ENCODE assay signal across 16 mouse cellular contexts in the genomic region with DNA sequence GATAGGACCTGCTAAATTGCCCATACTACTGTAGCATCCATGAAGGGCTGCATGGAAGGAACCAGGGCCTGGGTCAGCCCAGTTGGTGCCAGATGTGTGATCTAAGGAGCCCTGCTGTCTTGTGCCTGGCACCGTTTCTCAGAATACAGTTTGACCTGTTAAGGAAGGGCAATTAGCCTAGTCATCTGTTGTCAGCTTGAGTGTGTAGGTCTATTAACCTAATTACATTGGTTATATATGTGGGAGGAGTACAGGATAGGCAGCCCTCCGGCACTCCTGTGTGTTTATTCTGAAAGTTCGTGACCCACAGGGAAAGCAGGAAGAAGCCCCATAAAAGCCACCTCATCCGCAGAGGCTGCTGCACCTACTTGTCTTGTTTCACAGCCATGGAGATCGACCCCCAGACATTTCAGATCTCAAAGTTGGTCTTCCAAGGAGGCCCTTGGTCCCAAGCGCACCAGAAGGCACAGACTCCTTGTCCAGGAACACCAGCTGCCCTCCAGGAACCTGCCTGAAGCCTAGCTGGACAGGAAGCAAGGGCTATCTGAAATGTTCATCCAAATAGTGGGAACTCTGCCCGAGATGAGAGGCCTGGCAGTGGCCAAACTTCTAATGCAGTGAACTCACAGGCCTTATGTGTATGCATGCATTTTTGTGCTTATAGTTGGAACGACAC. TPM values are rescaled to one million over a fixed set of nuclear protein-coding genes. Genes with fewer than 3 reads are reported as not detected.
DNase-seq lines count a peak whose midpoint lies in the region; ATAC-seq and TF ChIP-seq lines count a peak whose summit lies in the region.
"Had no signal": no experiment of that assay in that cellular context is flagged by ENCODE, and none has a peak within 500 bp of the region (broad histone marks: within the 10 kb centered on the region; RNA-seq: fewer than 3 reads in every experiment).

No protein-coding gene starts in this region.

- no peak for ATAC-seq in kidney, postnatal 0 days (replicated peaks; ENCODE audit: low FRiP score, low read depth)
- no peak for ATAC-seq in intestine, embryonic 14.5 days (replicated peaks; ENCODE audit: low FRiP score, low TSS enrichment, low read depth)
- ATAC-seq in megakaryocyte, adult 5-6 weeks (ENCODE audit: poor library complexity, severe bottlenecking): no peak
- ATAC-seq: forebrain, embryonic 16.5 days; Patski had no signal

- DNase-seq in heart, adult 11 months: peak; percentile 90
- DNase-seq in heart, postnatal 36 days: no peak
- DNase-seq in kidney, postnatal 0 days (ENCODE audit: low spot score): no peak
- no peak for DNase-seq in kidney, postnatal 25 days
- no peak for DNase-seq in intestine, embryonic 14.5 days (ENCODE audit: low spot score)
- no peak for DNase-seq in ovary, postnatal 14 days (ENCODE audit: low spot score)
- DNase-seq: kidney, postnatal 4 days; lung, postnatal 14 days; thymus, postnatal 14 days had no signal

- H3K9ac ChIP-seq in kidney, postnatal 0 days (ENCODE audit: low read depth, low read length): no peak overlapping the region
- no peak overlapping the region for H3K9ac ChIP-seq in intestine, embryonic 14.5 days (ENCODE audit: low read length)
- H3K9ac ChIP-seq: embryonic facial prominence, embryonic 13.5 days; liver, embryonic 14.5 days; neural tube, embryonic 12.5 days had no signal

- no peaks in the 10 kb centered on the region for H3K27me3 ChIP-seq in kidney, postnatal 0 days (ENCODE audit: insufficient read depth, low read length)
- H3K27me3 ChIP-seq in intestine, embryonic 14.5 days (replicated peaks; ENCODE audit: control insufficient read depth, insufficient read depth, low read length): no peaks in the 10 kb centered on the region
- H3K27me3 ChIP-seq in small intestine, adult 2 months (ENCODE audit: control insufficient read depth, insufficient read depth, low read length): no peaks in the 10 kb centered on the region
- H3K27me3 ChIP-seq: embryonic facial prominence, embryonic 13.5 days; neural tube, embryonic 12.5 days; Patski had no signal

- WGBS in kidney, postnatal 0 days: 36% methylated on average over 8 of the region's 8 CpGs
- 25% methylated on average over 8 of the region's 8 CpGs for WGBS in intestine, embryonic 14.5 days
- 26% methylated on average over 8 of the region's 8 CpGs for WGBS in small intestine, adult 2 months

- no peak overlapping the region for H3K4me2 ChIP-seq in kidney, postnatal 0 days (ENCODE audit: low read length)
- no peak overlapping the region for H3K4me2 ChIP-seq in intestine, embryonic 14.5 days (ENCODE audit: low read length)
- H3K4me2 ChIP-seq: embryonic facial prominence, embryonic 13.5 days; neural tube, embryonic 12.5 days had no signal

- intact Hi-C loops in heart, postnatal 36 days (cut with DNase I): no loop called here

- peak overlapping the region; percentile 27; the same call in 1 of the 2 replicates for H3K27ac ChIP-seq in kidney, postnatal 0 days
- H3K27ac ChIP-seq in intestine, embryonic 14.5 days (ENCODE audit: low read depth): peak overlapping the region; percentile 3; the same call in 1 of the 2 replicates
- H3K27ac ChIP-seq in small intestine, adult 2 months (ENCODE audit: insufficient read depth, low read depth, low read length): peak overlapping the region; percentile 57
- H3K27ac ChIP-seq: embryonic facial prominence, embryonic 13.5 days; liver, embryonic 14.5 days; neural tube, embryonic 12.5 days had no signal

- no peaks in the 10 kb centered on the region for H3K9me3 ChIP-seq in kidney, postnatal 0 days (replicated peaks; ENCODE audit: low read length)
- no peaks in the 10 kb centered on the region for H3K9me3 ChIP-seq in intestine, embryonic 14.5 days (ENCODE audit: control insufficient read depth, low read length)
- H3K9me3 ChIP-seq: neural tube, embryonic 12.5 days had no signal

- peaks cover 24% of the 10 kb centered on the region for H3K4me1 ChIP-seq in kidney, postnatal 0 days (replicated peaks; ENCODE audit: insufficient read depth, low read length)
- peaks cover 25% of the 10 kb centered on the region for H3K4me1 ChIP-seq in intestine, embryonic 14.5 days (replicated peaks; ENCODE audit: control insufficient read depth, insufficient read depth, low read length)
- H3K4me1 ChIP-seq in small intestine, adult 2 months (ENCODE audit: control insufficient read depth, insufficient read depth, insufficient read length, low read length): peaks cover 32% of the 10 kb centered on the region

- no peak overlapping the region for H3K4me3 ChIP-seq in kidney, postnatal 0 days (replicated peaks; ENCODE audit: low read depth, low read length)
- no peak overlapping the region for H3K4me3 ChIP-seq in intestine, embryonic 14.5 days (ENCODE audit: low read depth, low read length)
- no peak overlapping the region for H3K4me3 ChIP-seq in small intestine, adult 2 months (ENCODE audit: low read depth, low read length)
- H3K4me3 ChIP-seq: embryonic facial prominence, embryonic 13.5 days; neural tube, embryonic 12.5 days had no signal

- 0 out of 2 replicates have a peak, but pooled peaks cover 11% of the 10 kb centered on the region for H3K36me3 ChIP-seq in kidney, postnatal 0 days (ENCODE audit: insufficient read depth, low read length)
- H3K36me3 ChIP-seq in intestine, embryonic 14.5 days (ENCODE audit: control insufficient read depth, insufficient read depth, low read length): peaks cover 55% of the 10 kb centered on the region
- no peaks in the 10 kb centered on the region for H3K36me3 ChIP-seq in small intestine, adult 2 months (ENCODE audit: control insufficient read depth, insufficient read depth, low read length)

- TF ChIP-seq CTCF in kidney, postnatal 0 days (IDR thresholded peaks at IDR 0.05; ENCODE audit: low read depth): no peak
- TF ChIP-seq CTCF in small intestine, adult 2 months (IDR thresholded peaks at IDR 0.05; ENCODE audit: extremely low read depth, insufficient read length, insufficient replicate concordance, low read depth, low read length): no peak

- TF ChIP-seq POLR2A in small intestine, adult 2 months (IDR thresholded peaks at IDR 0.05; ENCODE audit: low read depth, low read length): no peak

RNA-seq across cellular contexts. Expression of a gene that starts 5.4 kb away (rescaled TPM):
- 100 to 1,000 TPM in 1 of 2 experiments, 10 to 100 TPM in 1; 49.6 to 105 TPM for total RNA-seq in heart, postnatal 36 days (2021)
- 28.3 and 31.5 TPM in 2 replicates for polyA plus RNA-seq in kidney, postnatal 0 days (2015; fragmentation: Nextera tagmentation; extraction: Ambion mirVana)
- polyA plus RNA-seq in intestine, embryonic 14.5 days (2014; fragmentation: Nextera tagmentation; extraction: Ambion mirVana): 14.5 and 17.0 TPM in 2 replicates
- 28.1 and 33.5 TPM in 2 replicates for polyA plus RNA-seq in small intestine, adult 2 months (2012; rRNA removed)
- 265 and 280 TPM in 2 replicates for total RNA-seq in megakaryocyte, adult 5-6 weeks (2015)
- total RNA-seq in megakaryocyte, adult 5-6 weeks (2017): 58.9 and 72.1 TPM in 2 replicates

RNA-seq across cellular contexts. Expression of a gene that starts 6.0 kb away (rescaled TPM):
- 10 to 100 TPM; 47.5 to 56.2 TPM for total RNA-seq in heart, postnatal 36 days (2021)
- 103 and 107 TPM in 2 replicates for polyA plus RNA-seq in kidney, postnatal 0 days (2015; fragmentation: Nextera tagmentation; extraction: Ambion mirVana)
- polyA plus RNA-seq in intestine, embryonic 14.5 days (2014; fragmentation: Nextera tagmentation; extraction: Ambion mirVana): 135 and 136 TPM in 2 replicates
- polyA plus RNA-seq in small intestine, adult 2 months (2012; rRNA removed): 64.7 and 68.6 TPM in 2 replicates
- total RNA-seq in megakaryocyte, adult 5-6 weeks (2015): 18.9 and 22.1 TPM in 2 replicates
- 9.6 and 16.3 TPM in 2 replicates for total RNA-seq in megakaryocyte, adult 5-6 weeks (2017)

Comparison
In these comparisons a context has a peak if more than half of its experiments do, and no peak if none do; other contexts are left out.
1. H3K27ac ChIP-seq: peak in every context shown above with its lines; median percentile 57 in small intestine, adult 2 months; 27 in kidney, postnatal 0 days; 3 in intestine, embryonic 14.5 days.